Mouse (Mus musculus) urinary bladder, adult 18-20 months (tissue): ENCODE measurements around the gene Tex264.
A peak's percentile ranks its signal among the peaks of the same experiment; 100 is the strongest.
"Not testable (repeated sequence)": the region's sequence is repeated elsewhere in the genome, so short reads cannot be mapped to it uniquely, and the experiment has no call there.

Source experiments
- DNase-seq, 2 experiments: peaks; one replicate each; pipeline ENCODE4 v3.0.0; 2022; ENCODE audit warnings: low spot score in 2 of 2, mixed read lengths in 2 of 2

Gene Tex264

GRCm38 (mm10) chr9:106664433-106664832 is 21.3 kb downstream of the Tex264 start:
- no peak for DNase-seq

GRCm38 (mm10) chr9:106663200-106663599 is 22.5 kb downstream of the Tex264 start:
- DNase-seq = no peak

GRCm38 (mm10) chr9:106659935-106660334 is 25.8 kb downstream of the Tex264 start:
- DNase-seq = no peak

- DNase-seq = no peak
Observed at GRCm38 (mm10) chr9:106659441-106659840, 26.3 kb downstream of the Tex264 start.

GRCm38 (mm10) chr9:106657592-106657991 is 28.1 kb downstream of the Tex264 start:
- DNase-seq = no peak

- no peak for DNase-seq
Observed at GRCm38 (mm10) chr9:106656820-106657219, 28.9 kb downstream of the Tex264 start.

GRCm38 (mm10) chr9:106655884-106656720 is 29.6 kb downstream of the Tex264 start, which contains the start of gene Grm2:
Grm2 (minus strand) TSS chr9:106656082.
- peak in 1 of 2 experiments; percentile 62 for DNase-seq

GRCm38 (mm10) chr9:106652720-106653119 is 33.0 kb downstream of the Tex264 start:
- no peak for DNase-seq

GRCm38 (mm10) chr9:106647226-106647625 is 38.5 kb downstream of the Tex264 start:
- DNase-seq = no peak

GRCm38 (mm10) chr9:106645684-106646271 is 39.9 kb downstream of the Tex264 start:
- DNase-seq = no peak

GRCm38 (mm10) chr9:106643787-106644186 is 41.9 kb downstream of the Tex264 start:
- DNase-seq = no peak

GRCm38 (mm10) chr9:106643128-106643527 is 42.6 kb downstream of the Tex264 start:
- peak in 1 of 2 experiments; percentile 21 for DNase-seq

GRCm38 (mm10) chr9:106641346-106641745 is 44.4 kb downstream of the Tex264 start:
- DNase-seq = no peak

GRCm38 (mm10) chr9:106638154-106638553 is 47.6 kb downstream of the Tex264 start:
- no peak for DNase-seq

GRCm38 (mm10) chr9:106632185-106632584 is 53.5 kb downstream of the Tex264 start:
- DNase-seq = no peak

- not testable (repeated sequence) for DNase-seq
Observed at GRCm38 (mm10) chr9:106627796-106628195, 57.9 kb downstream of the Tex264 start.

- DNase-seq = no peak
Observed at GRCm38 (mm10) chr9:106626282-106626681, 59.4 kb downstream of the Tex264 start, which contains the start of gene Iqcf6. Iqcf6 (plus strand) TSS chr9:106626582.

GRCm38 (mm10) chr9:106617496-106617895 is 68.2 kb downstream of the Tex264 start:
- no peak for DNase-seq

GRCm38 (mm10) chr9:106616306-106616705 is 69.4 kb downstream of the Tex264 start:
- DNase-seq = no peak

GRCm38 (mm10) chr9:106614616-106615015 is 71.1 kb downstream of the Tex264 start:
- no peak for DNase-seq

GRCm38 (mm10) chr9:106613951-106614350 is 71.8 kb downstream of the Tex264 start:
- no peak for DNase-seq

- DNase-seq = no peak
Observed at GRCm38 (mm10) chr9:106610727-106611126, 75.0 kb downstream of the Tex264 start.
